Mouse (Mus musculus): ENCODE results near the gene Tprgl.

Tprgl gene

GRCm38 (mm10) chr4:154159002-154159401 is 1.5 kb downstream of the Tprgl start:
- peak; percentile 89 for DNase-seq

- peak in 1 of 2 experiments; percentile 14 for DNase-seq
Measured at GRCm38 (mm10) chr4:154157970-154158662, 2.4 kb downstream of the Tprgl start.

GRCm38 (mm10) chr4:154156050-154156449 is 4.4 kb downstream of the Tprgl start:
- peak in 1 of 2 experiments; percentile 35 for DNase-seq

GRCm38 (mm10) chr4:154154104-154154503 is 6.4 kb downstream of the Tprgl start:
- DNase-seq, result no peak

- DNase-seq, result peak; percentile 69 to 70
Measured at GRCm38 (mm10) chr4:154146342-154146741, 14.1 kb downstream of the Tprgl start.

- DNase-seq, result no peak
Measured at GRCm38 (mm10) chr4:154144712-154145111, 15.8 kb downstream of the Tprgl start.

GRCm38 (mm10) chr4:154142211-154143040 is 18.0 kb downstream of the Tprgl start, which contains the start of gene Wrap73:
TSS of gene Wrap73 (plus strand) at chr4:154142372.
- DNase-seq, result peak; percentile 92 to 94

GRCm38 (mm10) chr4:154141009-154141867 is 19.2 kb downstream of the Tprgl start:
- DNase-seq, result peak in 1 of 2 experiments; percentile 52

GRCm38 (mm10) chr4:154140213-154141008 is 20.1 kb downstream of the Tprgl start:
- DNase-seq, result peak in 1 of 2 experiments; percentile 19

- DNase-seq, result no peak
Measured at GRCm38 (mm10) chr4:154140182-154140212, 20.5 kb downstream of the Tprgl start, which contains the start of gene Trp73. TSS of gene Trp73 (minus strand) at chr4:154140208.

GRCm38 (mm10) chr4:154139671-154140181 is 20.7 kb downstream of the Tprgl start:
- DNase-seq, result peak; percentile 51 to 69

- DNase-seq, result no peak
Measured at GRCm38 (mm10) chr4:154137139-154137538, 23.3 kb downstream of the Tprgl start.

- DNase-seq, result no peak
Measured at GRCm38 (mm10) chr4:154134803-154135202, 25.7 kb downstream of the Tprgl start.

GRCm38 (mm10) chr4:154131894-154132293 is 28.6 kb downstream of the Tprgl start:
- DNase-seq, result no peak

GRCm38 (mm10) chr4:154129950-154130349 is 30.5 kb downstream of the Tprgl start:
- DNase-seq, result no peak

- no peak for DNase-seq
Measured at GRCm38 (mm10) chr4:154127273-154127672, 33.2 kb downstream of the Tprgl start.

- no peak for DNase-seq
Measured at GRCm38 (mm10) chr4:154125202-154125601, 35.3 kb downstream of the Tprgl start.

GRCm38 (mm10) chr4:154123553-154123952 is 36.9 kb downstream of the Tprgl start:
- no peak for DNase-seq

GRCm38 (mm10) chr4:154122374-154122773 is 38.1 kb downstream of the Tprgl start:
- peak; percentile 31 to 34 for DNase-seq

- no peak for DNase-seq
Measured at GRCm38 (mm10) chr4:154121800-154122199, 38.7 kb downstream of the Tprgl start.

- DNase-seq, result peak; percentile 33
Measured at GRCm38 (mm10) chr4:154119208-154119607, 41.3 kb downstream of the Tprgl start.

GRCm38 (mm10) chr4:154118782-154119181 is 41.7 kb downstream of the Tprgl start:
- DNase-seq, result peak; percentile 64 to 72
